Mouse (Mus musculus) gastrocnemius, postnatal 4 days (tissue): ENCODE measurements at regions not wholly inside any gene's neighbourhood (a gene's known extent, or its start where the extent isn't known, plus 50 kb on each side); places are given as distances from the start of the nearest gene placed in this dataset.
A peak's percentile ranks its signal among the peaks of the same experiment; 100 is the strongest.

ENCODE experiments used
- DNase-seq, 2 experiments: peaks; one replicate each; pipeline ENCODE4 v3.0.0; 2021 to 2022; ENCODE audit warnings: low spot score in 2 of 2, mixed read lengths in 2 of 2

DNA sequence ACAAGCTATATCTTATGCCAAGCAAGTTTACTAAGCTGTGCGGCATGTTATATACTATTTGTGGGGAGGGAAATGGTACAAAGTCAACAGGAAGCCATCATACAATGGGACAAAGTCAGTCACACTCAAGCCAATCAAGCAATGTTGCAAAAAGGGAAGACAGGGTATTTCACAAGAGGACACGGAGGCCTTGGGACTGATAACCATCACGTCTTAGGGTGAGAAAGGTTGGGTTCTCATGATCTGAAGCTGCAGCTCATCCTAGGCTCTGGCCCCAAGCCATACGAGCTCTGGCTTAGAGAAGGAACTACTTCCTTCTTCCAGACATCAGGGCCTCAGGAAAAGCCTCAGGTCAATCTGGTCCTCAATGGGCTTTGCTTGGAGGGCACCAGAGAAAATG is 287.9 kb upstream of the Xylt1 start:
- DNase-seq: no peak

DNA sequence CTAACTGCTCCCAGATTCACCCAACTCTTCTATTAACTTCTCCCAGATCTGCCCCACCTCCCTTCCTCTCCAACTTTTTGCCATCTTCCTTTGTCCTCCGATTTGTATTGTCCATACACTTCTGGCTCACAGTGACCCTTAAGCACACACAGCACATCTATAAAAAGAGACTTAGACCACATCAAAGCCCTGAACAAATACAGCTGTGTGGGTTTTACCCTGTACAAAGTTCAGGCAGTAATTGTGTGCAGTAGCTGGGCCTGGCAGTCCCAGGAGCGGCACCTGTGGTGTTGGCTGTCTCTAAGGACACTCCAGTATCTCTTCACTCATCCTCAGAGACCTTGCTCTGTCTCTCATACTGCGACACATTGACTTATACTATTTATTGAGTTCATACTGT is 283.2 kb upstream of the Xylt1 start:
- no peak for DNase-seq

- no peak for DNase-seq
Observed at GRCm38 (mm10) chr7:117099041-117099440, 281.7 kb upstream of the Xylt1 start.

DNA sequence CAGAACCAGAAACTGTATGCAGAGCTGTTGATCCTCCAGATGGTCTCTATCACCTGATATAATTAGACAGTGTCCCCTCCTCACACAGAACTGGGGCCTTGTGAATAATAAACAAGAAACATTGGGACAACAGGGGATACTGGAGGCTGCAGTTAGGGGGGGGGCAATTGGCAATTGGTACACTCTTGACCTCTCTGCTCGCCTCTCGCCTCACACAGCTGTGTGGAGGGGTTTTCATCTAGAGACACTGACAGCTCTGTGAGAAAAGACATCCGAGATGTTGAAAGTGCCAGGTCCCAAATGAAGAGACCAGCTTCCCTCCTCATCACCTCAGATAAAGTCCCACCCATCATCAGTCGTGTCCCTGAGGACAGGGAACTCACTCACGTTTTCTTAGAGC is 277.7 kb upstream of the Xylt1 start:
- DNase-seq: no peak

- no peak for DNase-seq
Observed at GRCm38 (mm10) chr7:117106691-117107191, 274.0 kb upstream of the Xylt1 start.

- DNase-seq: no peak
Observed at GRCm38 (mm10) chr7:117108391-117108790, 272.4 kb upstream of the Xylt1 start.

DNA sequence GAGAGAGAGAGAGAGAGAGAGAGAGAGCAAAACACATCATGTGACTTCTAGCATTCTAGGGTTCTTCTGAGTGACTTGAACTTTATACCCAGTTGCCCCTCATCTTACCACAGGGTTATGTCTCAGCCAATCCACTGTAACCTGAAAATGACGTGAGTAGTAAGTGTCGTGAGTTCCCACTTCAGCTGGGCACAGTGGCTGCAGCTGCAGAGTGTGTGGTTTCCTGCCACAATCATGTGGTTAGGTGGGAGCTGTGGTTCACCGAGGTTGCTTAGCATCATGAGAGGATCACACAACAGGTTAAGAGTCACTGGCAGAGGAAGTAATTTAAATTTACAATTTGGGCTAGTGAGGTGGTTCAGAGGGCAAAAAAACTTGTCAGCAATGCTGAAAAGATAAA is 253.1 kb upstream of the Xylt1 start:
- DNase-seq: no peak

- no peak for DNase-seq
Observed at GRCm38 (mm10) chr7:117134869-117135268, 245.9 kb upstream of the Xylt1 start.

- DNase-seq: no peak
Observed at GRCm38 (mm10) chr7:117138681-117139080, 242.1 kb upstream of the Xylt1 start.

DNA sequence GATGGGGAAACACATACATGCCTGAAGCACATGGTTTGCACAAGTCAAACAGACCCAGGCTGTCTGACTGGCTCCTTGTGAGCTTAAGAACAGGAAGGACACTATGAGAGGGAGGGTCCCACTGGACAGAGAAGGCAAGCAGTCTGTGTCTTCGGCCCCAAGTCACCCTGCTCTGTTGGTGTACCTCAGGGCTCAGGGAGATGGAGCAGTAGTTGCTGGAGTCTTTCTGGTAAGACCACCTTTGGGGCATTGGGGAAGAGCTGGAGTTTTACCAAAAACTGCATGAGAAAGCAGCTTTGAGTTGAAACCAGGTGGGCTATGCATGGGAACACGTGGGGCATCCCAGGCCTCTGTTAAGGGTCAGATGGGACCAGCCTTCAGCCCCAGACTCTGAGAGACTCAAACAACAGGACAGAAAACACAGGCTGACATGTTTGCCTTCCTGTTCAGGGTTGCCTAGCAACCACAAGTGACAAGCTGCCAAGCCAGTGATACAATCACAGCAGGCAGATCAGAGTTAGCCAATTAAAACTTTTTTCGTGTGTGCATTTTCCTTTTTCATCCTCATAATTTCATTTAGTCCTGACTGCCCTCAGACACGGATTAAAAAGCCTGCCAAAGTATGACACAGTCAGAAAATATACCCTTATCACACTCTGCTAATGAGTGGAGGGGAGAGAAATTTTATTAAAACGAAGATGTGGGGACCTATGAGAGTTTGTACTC is 241.4 kb upstream of the Xylt1 start:
- DNase-seq: peak in 1 of 2 experiments; percentile 34

- DNase-seq: no peak
Observed at GRCm38 (mm10) chr7:117139971-117140247, 240.9 kb upstream of the Xylt1 start.

- no peak for DNase-seq
Observed at GRCm38 (mm10) chr7:117146809-117147208, 234.0 kb upstream of the Xylt1 start.

DNA sequence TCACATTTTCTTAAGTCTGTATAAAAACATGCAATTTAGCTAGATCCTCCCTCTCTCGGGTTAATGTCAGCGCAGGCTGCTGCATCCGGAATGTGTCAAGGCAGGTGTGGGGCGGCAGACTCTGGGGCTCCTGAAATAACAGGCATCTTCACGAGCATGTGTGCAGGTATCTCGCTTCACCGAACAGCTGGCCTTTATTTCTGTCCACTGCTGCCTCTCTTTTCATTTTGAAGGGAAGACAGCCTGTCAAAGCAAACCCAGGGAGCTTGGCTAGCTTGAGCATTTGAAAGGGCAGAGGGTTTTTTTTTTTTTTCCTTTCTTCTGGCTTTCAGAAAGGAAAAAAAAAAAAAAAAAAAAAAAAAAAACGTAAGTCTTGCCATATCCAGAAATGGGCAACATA is 230.4 kb upstream of the Xylt1 start:
- DNase-seq: no peak

DNA sequence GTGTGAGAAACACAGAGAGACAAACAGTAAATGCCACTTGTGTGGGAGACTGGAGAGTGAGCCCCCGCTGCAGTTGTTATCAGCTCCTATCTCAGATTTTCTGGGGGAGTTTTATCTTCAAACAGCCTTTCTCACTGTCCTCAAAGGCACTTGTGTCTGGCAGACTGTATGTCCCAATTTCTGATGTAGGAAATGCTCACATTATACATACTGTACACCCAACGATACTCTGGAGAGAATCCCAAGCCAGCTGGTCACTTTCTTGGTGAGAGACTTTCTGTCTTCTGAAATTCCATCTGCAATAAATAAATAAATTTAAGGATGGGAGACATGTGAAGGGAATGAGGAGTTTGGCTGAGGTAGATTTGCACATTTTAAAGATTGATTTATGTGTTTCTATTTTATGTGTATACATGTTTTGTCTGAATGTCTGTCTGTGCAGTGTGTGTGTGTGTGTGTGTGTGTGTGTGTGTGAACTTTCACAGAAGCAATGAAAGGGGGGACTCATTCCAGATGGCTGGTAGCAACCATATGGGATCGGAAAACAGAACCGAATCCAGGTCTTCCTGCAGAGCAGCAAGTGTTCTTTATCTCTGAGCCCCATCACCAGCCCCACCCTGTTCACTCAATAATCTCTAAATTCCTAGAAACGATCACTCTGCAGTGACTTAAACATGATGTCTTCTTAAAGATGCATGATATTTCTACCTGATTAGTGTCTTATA is 226.8 kb upstream of the Xylt1 start:
- no peak for DNase-seq

DNA sequence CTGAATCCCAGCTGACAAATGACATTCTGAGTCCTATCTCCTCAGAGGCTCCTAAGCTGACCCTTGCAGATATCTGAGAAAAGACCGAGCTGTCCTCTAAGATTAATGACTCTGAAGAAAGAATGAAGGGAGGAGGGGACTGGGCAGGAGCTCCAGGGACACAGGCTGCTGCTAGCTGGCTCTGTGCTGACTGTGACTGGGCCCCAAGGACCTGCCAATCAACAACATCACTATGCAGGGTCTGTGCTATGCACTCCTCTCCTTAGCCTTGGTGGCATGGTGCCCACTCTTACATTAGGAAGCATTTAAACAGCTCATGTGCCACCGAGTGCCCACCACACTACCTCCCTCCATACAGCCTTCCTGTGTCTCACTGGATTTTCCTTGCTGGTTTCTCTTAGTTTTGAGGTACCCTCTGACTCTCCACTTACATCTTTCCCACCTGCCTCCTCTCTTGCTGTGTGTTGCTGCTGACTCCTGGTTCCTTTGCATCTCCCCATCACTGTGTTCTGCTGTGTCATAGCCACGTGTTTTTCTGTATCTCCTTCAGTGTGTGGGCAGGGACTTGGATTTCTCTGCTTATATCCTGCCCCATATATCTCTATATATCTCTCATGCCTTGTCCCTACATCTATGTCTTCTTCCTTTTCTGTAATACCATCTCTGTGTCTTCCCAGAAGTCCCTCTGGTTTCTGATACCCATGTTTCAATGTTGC is 219.4 kb upstream of the Xylt1 start:
- DNase-seq: no peak

GRCm38 (mm10) chr7:117174811-117175422 is 205.9 kb upstream of the Xylt1 start:
- no peak for DNase-seq

GRCm38 (mm10) chr7:117184011-117184410 is 196.8 kb upstream of the Xylt1 start:
- DNase-seq: no peak

DNA sequence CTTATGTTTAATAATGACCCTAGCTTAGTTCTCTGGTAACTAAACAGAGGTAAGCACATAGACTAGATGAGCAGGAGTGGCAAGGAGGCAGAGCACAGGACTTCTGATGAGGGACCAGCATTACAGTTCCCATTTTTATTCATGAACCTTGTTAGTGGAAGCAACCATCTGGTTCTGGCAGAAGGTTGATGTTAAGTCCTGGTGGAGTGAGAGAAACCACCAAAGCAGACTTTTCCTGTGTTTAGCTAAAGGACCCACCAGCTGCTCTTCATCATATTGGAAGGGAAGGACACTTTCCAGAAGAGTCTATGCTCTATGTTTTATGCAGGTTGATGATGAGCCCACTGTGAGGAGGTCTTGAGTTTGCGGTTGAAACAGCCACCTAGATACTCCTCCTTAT is 194.9 kb upstream of the Xylt1 start:
- no peak for DNase-seq

- no peak for DNase-seq
Observed at GRCm38 (mm10) chr7:117196611-117197010, 184.2 kb upstream of the Xylt1 start.

DNA sequence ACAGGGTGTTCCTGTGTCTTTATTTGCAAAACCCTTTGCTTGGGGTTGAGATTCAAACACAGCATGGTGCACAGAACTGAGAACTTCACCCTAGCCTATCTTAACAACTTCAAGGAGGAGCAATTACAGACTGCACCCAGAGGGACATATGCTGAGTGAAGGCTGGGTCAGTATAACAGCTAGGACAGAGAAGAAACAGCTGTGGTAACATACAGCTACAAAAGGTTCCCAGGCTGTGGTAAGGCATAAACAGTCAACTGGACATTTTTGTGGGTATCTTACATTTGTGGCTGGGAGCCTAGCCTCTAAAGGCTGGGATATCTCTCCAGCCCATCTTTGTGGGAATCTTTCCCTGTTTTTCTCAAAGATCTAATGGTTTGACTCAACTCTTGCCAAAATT is 154.5 kb upstream of the Xylt1 start:
- DNase-seq: no peak

DNA sequence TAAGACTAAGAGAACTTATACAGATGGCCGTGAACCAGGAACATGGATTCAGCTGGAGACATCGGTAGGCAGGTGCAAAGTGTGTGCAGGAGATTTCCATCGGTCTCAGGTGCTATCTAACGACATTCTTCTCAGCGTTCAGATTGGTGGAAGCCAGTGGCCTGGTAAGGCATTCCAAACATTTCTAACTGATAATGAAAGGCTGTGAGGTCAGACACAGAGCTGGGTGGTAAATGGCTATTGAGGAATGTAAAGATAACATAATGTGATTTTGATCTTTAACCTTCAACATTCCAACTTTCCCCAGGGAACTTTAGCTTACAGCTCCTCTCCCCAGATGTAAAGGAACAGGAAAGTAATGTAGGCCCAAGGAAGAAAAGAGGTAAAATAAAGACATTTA is 151.2 kb upstream of the Xylt1 start:
- DNase-seq: no peak

DNA sequence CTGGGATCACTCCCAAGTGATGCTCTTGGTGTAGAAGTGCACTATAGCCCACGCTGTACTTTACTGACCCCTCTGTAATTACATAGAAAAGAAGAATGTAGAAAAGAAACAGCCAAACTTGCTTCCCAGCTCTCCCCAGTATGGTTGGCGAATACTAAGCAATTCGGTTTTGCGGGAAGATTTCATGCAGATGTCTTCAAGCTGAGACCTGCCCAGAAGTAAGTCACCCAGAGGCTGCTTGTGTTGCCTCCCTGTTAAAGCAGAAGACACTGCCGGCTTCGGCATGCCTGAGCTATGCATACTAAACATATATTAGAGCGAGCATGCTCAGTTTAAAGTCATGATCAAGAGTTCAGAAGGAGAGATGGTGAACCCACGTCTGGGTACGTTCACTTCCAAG is 124.0 kb upstream of the Xylt1 start:
- no peak for DNase-seq
